Mouse (Mus musculus): ENCODE results near the gene Abr.

DNA sequence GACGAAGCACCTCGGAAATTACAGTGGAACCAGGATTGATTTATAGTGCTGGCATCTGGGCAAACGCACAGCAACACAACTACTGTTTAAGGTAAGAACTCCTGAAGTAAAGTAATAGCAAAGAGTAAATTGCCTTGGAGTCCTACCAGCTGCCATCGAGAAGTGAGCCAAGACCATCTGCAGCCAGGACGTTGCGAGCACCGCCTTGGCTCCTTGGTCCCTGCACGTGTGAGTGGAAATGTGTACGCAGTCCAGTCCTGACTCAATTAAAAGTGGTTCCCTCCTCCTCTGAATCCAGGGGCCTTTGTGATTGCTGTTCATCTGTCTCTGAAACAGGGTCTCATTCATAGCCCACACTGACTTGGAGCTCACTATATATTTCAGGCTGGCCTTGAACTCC lies 130.3 kb downstream of the Abr start:
- TF ChIP-seq POLR2A (IDR thresholded peaks at IDR 0.05; ENCODE audit: insufficient read length, low read depth) (no peak), USF1 (IDR thresholded peaks at IDR 0.05; ENCODE audit: low read depth) (no peak), TCF12 (IDR thresholded peaks at IDR 0.05; ENCODE audit: insufficient read depth, poor library complexity, severe bottlenecking) (no peak), MAX (IDR thresholded peaks at IDR 0.05; ENCODE audit: low read depth) (no peak), MYOG (IDR thresholded peaks at IDR 0.05; ENCODE audit: control insufficient read depth in 1 of 3, insufficient read depth in 1 of 3, insufficient read length in 2 of 3, low read depth in 2 of 3) (no peak), TCF3 (IDR thresholded peaks at IDR 0.05; ENCODE audit: insufficient read length, low read depth) (no peak), E2F4 (IDR thresholded peaks at IDR 0.05; ENCODE audit: insufficient read depth) (no peak), CEBPB (IDR thresholded peaks at IDR 0.05; ENCODE audit: insufficient read depth, poor library complexity, severe bottlenecking) (no peak), SRF (IDR thresholded peaks at IDR 0.05; ENCODE audit: control insufficient read depth, insufficient read length, low read depth) (no peak), MYOD1 (IDR thresholded peaks at IDR 0.05; ENCODE audit: control insufficient read depth in 1 of 3, insufficient read length in 2 of 3, low read depth in 2 of 3) (no peak), POLR2AphosphoS2 (IDR thresholded peaks at IDR 0.05; ENCODE audit: insufficient read length, low read depth) (no peak)
